Mouse (Mus musculus) myocyte (in vitro differentiated cells): Measurements from ENCODE around the gene Gfra1.

Source experiments
- MYOG ChIP-seq, 3 experiments: IDR thresholded peaks; one replicate each; pipeline ENCODE4 v1.6.1; 2011; ENCODE audit warnings: control low read depth in 2 of 3, low read depth in 2 of 3, mild to moderate bottlenecking in 2 of 3; ENCODE audit not compliant: insufficient read length in 2 of 3, control insufficient read depth in 1 of 3, insufficient read depth in 1 of 3
- POLR2AphosphoS2 ChIP-seq: IDR thresholded peaks from one replicate; pipeline ENCODE4 v1.6.1; 2011; ENCODE audit warnings: low read depth, control low read depth; ENCODE audit not compliant: insufficient read length
- USF1 ChIP-seq: IDR thresholded peaks from one replicate; pipeline ENCODE4 v1.6.1; 2011; ENCODE audit warnings: low read depth, mild to moderate bottlenecking, control low read depth, moderate library complexity

GRCm38 (mm10) chr19:58412811-58413210, 42.9 kb downstream of the Gfra1 start:
- TF ChIP-seq MYOG (IDR thresholded peaks at IDR 0.05; ENCODE audit: control insufficient read depth in 1 of 3, insufficient read depth in 1 of 3, insufficient read length in 2 of 3, low read depth in 2 of 3) = no peak
- no peak for TF ChIP-seq POLR2AphosphoS2
- TF ChIP-seq USF1 = no peak
